9 mouse cellular contexts compared by ENCODE assay signal in genomic region chr1:189868036-189868435, GRCm38 (mm10). TPM values are rescaled to one million over a fixed set of nuclear protein-coding genes. Genes with fewer than 3 reads are reported as not detected.
DNase-seq lines count a peak whose midpoint lies in the region; ATAC-seq and TF ChIP-seq lines count a peak whose summit lies in the region.
"Had no signal": no experiment of that assay in that cellular context is flagged by ENCODE, and none has a peak within 500 bp of the region (broad histone marks: within the 10 kb centered on the region; RNA-seq: fewer than 3 reads in every experiment).

No protein-coding gene starts in this region.

- H3K27ac ChIP-seq in kidney, adult 2 months (ENCODE audit: insufficient read depth, low read depth, low read length): peak overlapping the region; percentile 29
- H3K27ac ChIP-seq in ES-Bruce4 (ENCODE audit: insufficient read depth, low read length): no peak overlapping the region
- H3K27ac ChIP-seq in liver, embryonic 15.5 days (replicated peaks): peak overlapping the region; percentile 83
- H3K27ac ChIP-seq in midbrain, embryonic 16.5 days (ENCODE audit: low read length): no peak overlapping the region

- no peaks in the 10 kb centered on the region for H3K27me3 ChIP-seq in kidney, adult 2 months (replicated peaks; ENCODE audit: control insufficient read depth, insufficient read depth, low read length)
- no peaks in the 10 kb centered on the region for H3K27me3 ChIP-seq in ES-Bruce4 (ENCODE audit: control insufficient read depth, insufficient read depth, low read length, poor library complexity, severe bottlenecking)
- no peaks in the 10 kb centered on the region for H3K27me3 ChIP-seq in liver, embryonic 15.5 days
- no peaks in the 10 kb centered on the region for H3K27me3 ChIP-seq in midbrain, embryonic 16.5 days (ENCODE audit: control insufficient read depth, insufficient read depth, low read depth, low read length)

- TF ChIP-seq CTCF in kidney, adult 2 months (conservative IDR thresholded peaks at IDR 0.05; ENCODE audit: insufficient read depth, insufficient read length, low read depth, low read length): 0 out of 2 replicates have a peak, but pooled peaks have one; percentile 10
- TF ChIP-seq CTCF in ES-Bruce4 (IDR thresholded peaks at IDR 0.05; ENCODE audit: low read depth, low read length): peak; percentile 49

- 80% methylated on average over 10 of the region's 10 CpGs for WGBS in kidney, adult 2 months
- WGBS in liver, embryonic 15.5 days (ENCODE audit: insufficient replicate concordance): 25% methylated on average over 10 of the region's 10 CpGs
- WGBS in midbrain, embryonic 16.5 days: 87% methylated on average over 10 of the region's 10 CpGs

- H3K4me3 ChIP-seq in kidney, adult 2 months (ENCODE audit: insufficient read depth, low read depth, low read length): no peak overlapping the region
- H3K4me3 ChIP-seq in ES-Bruce4 (ENCODE audit: low read depth, low read length): no peak overlapping the region
- 0 out of 2 replicates have a peak overlapping the region, but pooled peaks have one; percentile 24 for H3K4me3 ChIP-seq in liver, embryonic 15.5 days (replicated peaks)
- H3K4me3 ChIP-seq in midbrain, embryonic 16.5 days (ENCODE audit: low read depth, low read length): no peak overlapping the region

- peak overlapping the region; percentile 65 for H3K4me2 ChIP-seq in liver, embryonic 15.5 days
- H3K4me2 ChIP-seq in midbrain, embryonic 16.5 days (ENCODE audit: low read length): no peak overlapping the region

- peak; percentile 35; the same call in 1 of the 2 replicates for ATAC-seq in liver, embryonic 15.5 days (ENCODE audit: insufficient read depth)
- no peak for ATAC-seq in midbrain, embryonic 16.5 days

- no peaks in the 10 kb centered on the region for H3K4me1 ChIP-seq in kidney, adult 2 months (ENCODE audit: control insufficient read depth, insufficient read depth, low read length)
- no peaks in the 10 kb centered on the region for H3K4me1 ChIP-seq in ES-Bruce4 (ENCODE audit: control insufficient read depth, insufficient read depth, low read length)
- peaks cover 54% of the 10 kb centered on the region for H3K4me1 ChIP-seq in liver, embryonic 15.5 days (replicated peaks)
- peaks cover 12% of the 10 kb centered on the region for H3K4me1 ChIP-seq in midbrain, embryonic 16.5 days (ENCODE audit: control insufficient read depth, insufficient read depth, low read length)

- no peak for TF ChIP-seq POLR2A in kidney, adult 2 months (IDR thresholded peaks at IDR 0.05; ENCODE audit: low read depth, low read length)
- no peak for TF ChIP-seq POLR2A in ES-Bruce4 (IDR thresholded peaks at IDR 0.05; ENCODE audit: insufficient read depth, low read length)

- no peak for TF ChIP-seq EP300 in ES-Bruce4 (IDR thresholded peaks at IDR 0.05; ENCODE audit: insufficient read depth, low read depth, low read length)

- H3K36me3 ChIP-seq in kidney, adult 2 months (ENCODE audit: control insufficient read depth, insufficient read depth, low read length): no peaks in the 10 kb centered on the region
- H3K36me3 ChIP-seq in ES-Bruce4 (ENCODE audit: control insufficient read depth, insufficient read depth, low read length, poor library complexity, severe bottlenecking): no peaks in the 10 kb centered on the region; the same call in 1 of the 2 replicates
- H3K36me3 ChIP-seq in liver, embryonic 15.5 days (replicated peaks): no peaks in the 10 kb centered on the region
- H3K36me3 ChIP-seq in midbrain, embryonic 16.5 days (ENCODE audit: control insufficient read depth, insufficient read depth, low read length): no peaks in the 10 kb centered on the region

- no peak for DNase-seq in kidney, adult 2 months
- no peak for DNase-seq in kidney, postnatal 14 days
- peak; percentile 75 to 77 for DNase-seq in adrenal gland, postnatal 36 days
- no peak for DNase-seq in MN1 (ENCODE audit: low spot score)
- no peak for DNase-seq in frontal cortex, postnatal 10 days (ENCODE audit: low spot score in 2 of 2)
- DNase-seq: right cerebral cortex, postnatal 25 days had no signal

- H3K9ac ChIP-seq in ES-Bruce4 (ENCODE audit: low read depth, poor library complexity, severe bottlenecking): no peak overlapping the region
- no peak overlapping the region for H3K9ac ChIP-seq in liver, embryonic 15.5 days
- no peak overlapping the region for H3K9ac ChIP-seq in midbrain, embryonic 16.5 days (ENCODE audit: low read depth, low read length)

- no peaks in the 10 kb centered on the region for H3K9me3 ChIP-seq in ES-Bruce4 (replicated peaks; ENCODE audit: control insufficient read depth, insufficient read depth, low read length, poor library complexity, severe bottlenecking)
- no peaks in the 10 kb centered on the region for H3K9me3 ChIP-seq in liver, embryonic 15.5 days (replicated peaks)
- no peaks in the 10 kb centered on the region for H3K9me3 ChIP-seq in midbrain, embryonic 16.5 days (replicated peaks; ENCODE audit: control insufficient read depth, low read length, poor library complexity, severe bottlenecking)

RNA-seq across cellular contexts. Expression of gene Smyd2, which starts 54.1 kb away (rescaled TPM):
- polyA plus RNA-seq in kidney, adult 2 months (2012; rRNA removed): 42.8 and 46.3 TPM in 2 replicates
- polyA plus RNA-seq in ES-Bruce4 (2011; ENCODE audit: insufficient read depth, insufficient read length, low read depth, missing spikeins): 31.5 and 34.8 TPM in 2 replicates
- 10 to 100 TPM; 76.7 to 81.8 TPM for total RNA-seq in adrenal gland, postnatal 36 days (2021)
- polyA plus RNA-seq in liver, embryonic 15.5 days (2015; fragmentation: Nextera tagmentation; extraction: Ambion mirVana): 27.2 and 28.0 TPM in 2 replicates
- 77.0 and 78.7 TPM in 2 replicates for polyA plus RNA-seq in midbrain, embryonic 16.5 days (2015; fragmentation: Nextera tagmentation; extraction: Ambion mirVana)

Comparison
In these comparisons a context has a peak if more than half of its experiments do, and no peak if none do; other contexts are left out.
1. DNase-seq: peak in adrenal gland, postnatal 36 days (2 of 2); none in kidney, adult 2 months (single experiment), kidney, postnatal 14 days (single experiment), MN1 (single experiment) and frontal cortex, postnatal 10 days (0 of 2).
2. H3K27ac ChIP-seq: peak in kidney, adult 2 months (single experiment) and liver, embryonic 15.5 days (single experiment); none in ES-Bruce4 (single experiment) and midbrain, embryonic 16.5 days (single experiment).